In genomic region chr9:119768585-119768984, GRCm38 (mm10) we compare ENCODE assay signal across 9 mouse cellular contexts. TPM values are rescaled to one million over a fixed set of nuclear protein-coding genes. Genes with fewer than 3 reads are reported as not detected.
DNase-seq lines count a peak whose midpoint lies in the region; ATAC-seq lines count a peak whose summit lies in the region.
"Had no signal": no experiment of that assay in that cellular context is flagged by ENCODE, and none has a peak within 500 bp of the region (broad histone marks: within the 10 kb centered on the region; RNA-seq: fewer than 3 reads in every experiment).

No protein-coding gene starts in this region.

- H3K36me3 ChIP-seq in hindbrain, embryonic 10.5 days = no peaks in the 10 kb centered on the region
- no peaks in the 10 kb centered on the region for H3K36me3 ChIP-seq in hindbrain, embryonic 16.5 days (ENCODE audit: control insufficient read depth, insufficient read depth, low read length)
- H3K36me3 ChIP-seq: limb, embryonic 13.5 days had no signal

- H3K4me2 ChIP-seq in hindbrain, embryonic 16.5 days (ENCODE audit: low read length) = no peak overlapping the region
- H3K4me2 ChIP-seq: limb, embryonic 13.5 days had no signal

- H3K4me3 ChIP-seq in hindbrain, embryonic 10.5 days = no peak overlapping the region
- no peak overlapping the region for H3K4me3 ChIP-seq in hindbrain, embryonic 16.5 days (ENCODE audit: low read length)
- H3K4me3 ChIP-seq: limb, embryonic 13.5 days had no signal

- peak; percentile 15 for DNase-seq in hindbrain, embryonic 10.5 days (ENCODE audit: low spot score)
- DNase-seq in A20 (ENCODE audit: low read depth, low spot score) = peak; percentile 55
- peak; percentile 79 for DNase-seq in ES-CJ7 (ENCODE audit: low read depth, low spot score)
- DNase-seq in embryo, embryonic 10 days (ENCODE audit: low spot score) = peak; percentile 29
- peak; percentile 43 for DNase-seq in lung, postnatal 25 days (ENCODE audit: low spot score)
- no peak for DNase-seq in frontal cortex, postnatal 10 days (ENCODE audit: low spot score in 2 of 2)
- DNase-seq in gastrocnemius, postnatal 4 days (ENCODE audit: low spot score in 2 of 2) = no peak

- no peaks in the 10 kb centered on the region for H3K4me1 ChIP-seq in hindbrain, embryonic 10.5 days (replicated peaks)
- no peaks in the 10 kb centered on the region for H3K4me1 ChIP-seq in hindbrain, embryonic 16.5 days (ENCODE audit: control insufficient read depth, insufficient read depth, low read depth, low read length)
- H3K4me1 ChIP-seq: limb, embryonic 13.5 days had no signal

- H3K9ac ChIP-seq in hindbrain, embryonic 16.5 days (ENCODE audit: low read depth, low read length) = no peak overlapping the region
- H3K9ac ChIP-seq: limb, embryonic 13.5 days had no signal

- no peaks in the 10 kb centered on the region for H3K9me3 ChIP-seq in hindbrain, embryonic 10.5 days
- H3K9me3 ChIP-seq in hindbrain, embryonic 16.5 days (ENCODE audit: control insufficient read depth, low read length) = no peaks in the 10 kb centered on the region
- H3K9me3 ChIP-seq: limb, embryonic 13.5 days had no signal

- WGBS in hindbrain, embryonic 10.5 days = 46% methylated on average over 7 of the region's 7 CpGs
- WGBS in hindbrain, embryonic 16.5 days = 43% methylated on average over 7 of the region's 7 CpGs

- ATAC-seq in hindbrain, embryonic 16.5 days = no peak

- no peak overlapping the region for H3K27ac ChIP-seq in hindbrain, embryonic 10.5 days
- H3K27ac ChIP-seq in hindbrain, embryonic 16.5 days (ENCODE audit: low read depth, low read length) = no peak overlapping the region
- H3K27ac ChIP-seq: limb, embryonic 13.5 days had no signal

- H3K27me3 ChIP-seq in hindbrain, embryonic 10.5 days (ENCODE audit: insufficient read depth, poor library complexity, severe bottlenecking) = no peaks in the 10 kb centered on the region
- H3K27me3 ChIP-seq in hindbrain, embryonic 16.5 days (replicated peaks; ENCODE audit: control insufficient read depth, insufficient read depth, low read length) = no peaks in the 10 kb centered on the region
- H3K27me3 ChIP-seq: limb, embryonic 13.5 days had no signal

RNA-seq across cellular contexts. Expression of gene Scn10a, which starts 49.5 kb away (rescaled TPM):
- polyA plus RNA-seq in hindbrain, embryonic 10.5 days (2016; fragmentation: Nextera tagmentation; extraction: Ambion mirVana) = 0.14 and 0.21 TPM in 2 replicates
- 0.53 and 0.81 TPM in 2 replicates for polyA plus RNA-seq in hindbrain, embryonic 16.5 days (2015; fragmentation: Nextera tagmentation; extraction: Ambion mirVana)
- under 1 TPM; 0.05 to 0.07 TPM for total RNA-seq in gastrocnemius, postnatal 4 days (2021)
- polyA plus RNA-seq: limb, embryonic 13.5 days had no signal

RNA-seq across cellular contexts. Expression of gene Scn11a, which starts 56.7 kb away (rescaled TPM):
- 0.08 and 0.10 TPM in 2 replicates for polyA plus RNA-seq in hindbrain, embryonic 10.5 days (2016; fragmentation: Nextera tagmentation; extraction: Ambion mirVana)
- polyA plus RNA-seq in hindbrain, embryonic 16.5 days (2015; fragmentation: Nextera tagmentation; extraction: Ambion mirVana) = 0.35 and 0.46 TPM in 2 replicates
- total RNA-seq in gastrocnemius, postnatal 4 days (2021) = under 1 TPM in 1 of 2 experiments, not detected in 1; 0.08 TPM

Comparison
In these comparisons a context has a peak if more than half of its experiments do, and no peak if none do; other contexts are left out.
1. DNase-seq: peak in hindbrain, embryonic 10.5 days (single experiment), A20 (single experiment), ES-CJ7 (single experiment), embryo, embryonic 10 days (single experiment) and lung, postnatal 25 days (single experiment); none in frontal cortex, postnatal 10 days (0 of 2) and gastrocnemius, postnatal 4 days (0 of 2).